Mouse (Mus musculus) E14TG2a.4 (cell line): ENCODE measurements at regions not wholly inside any gene's neighbourhood (a gene's known extent, or its start where the extent isn't known, plus 50 kb on each side); places are given as distances from the start of the nearest gene placed in this dataset.

Source experiments
- H3K27me3 ChIP-seq: 2 replicates; pipeline ENCODE4 v1.6.1; 2014; ENCODE audit warnings: low read length, control low read depth; ENCODE audit not compliant: insufficient read depth
- H3K36me3 ChIP-seq: 2 replicates; pipeline ENCODE4 v1.6.1; 2014; ENCODE audit warnings: low read length, control low read depth; ENCODE audit not compliant: insufficient read depth
- H3K4me1 ChIP-seq: replicated peaks from 2 replicates; pipeline ENCODE4 v1.6.1; 2014; ENCODE audit warnings: low read depth, low read length, control low read depth
- H3K4me3 ChIP-seq: replicated peaks from 2 replicates; pipeline ENCODE4 v1.5.1; 2014; ENCODE audit warnings: mild to moderate bottlenecking, low read length
- H3K9me3 ChIP-seq: 2 replicates; pipeline ENCODE4 v1.6.1; 2014; ENCODE audit warnings: low read length, control low read depth
- CTCF ChIP-seq: conservative IDR thresholded peaks from 2 replicates; pipeline ENCODE4 v1.5.1; 2014; ENCODE audit warnings: low read length
- NANOG ChIP-seq: IDR thresholded peaks from 2 replicates; pipeline ENCODE4 v1.6.1; 2014; ENCODE audit warnings: borderline replicate concordance, low read length, mixed read lengths
- POU5F1 ChIP-seq: IDR thresholded peaks from 2 replicates; pipeline ENCODE4 v1.6.1; 2014; ENCODE audit warnings: low read length, borderline replicate concordance

DNA sequence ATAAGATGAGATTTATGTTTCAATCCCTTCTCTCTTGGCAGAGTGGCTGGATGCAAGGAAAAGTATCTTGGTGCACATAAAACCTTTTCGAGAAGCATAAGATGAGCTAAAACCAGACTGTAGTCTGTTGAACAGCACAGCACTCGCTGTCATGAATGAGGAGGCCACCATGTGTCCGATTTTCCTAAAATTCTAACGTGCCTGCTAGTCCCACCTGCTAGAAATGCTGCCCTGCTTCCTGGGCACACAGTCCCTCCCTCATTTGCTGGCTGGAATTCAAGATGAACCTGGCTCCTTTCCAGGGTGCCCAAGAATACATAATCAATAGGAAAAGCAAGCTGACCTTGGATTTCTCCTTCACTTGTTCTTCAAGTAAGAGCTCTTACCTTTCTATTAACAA, 501.4 kb upstream of the Map3k7 start:
- no peaks in the 10 kb centered on the region for H3K27me3 ChIP-seq
- no peaks in the 10 kb centered on the region for H3K9me3 ChIP-seq
- no peaks in the 10 kb centered on the region for H3K4me1 ChIP-seq
- TF ChIP-seq POU5F1 (no peak), NANOG (no peak), CTCF (no peak)
- no peak overlapping the region for H3K4me3 ChIP-seq
- no peaks in the 10 kb centered on the region for H3K36me3 ChIP-seq

DNA sequence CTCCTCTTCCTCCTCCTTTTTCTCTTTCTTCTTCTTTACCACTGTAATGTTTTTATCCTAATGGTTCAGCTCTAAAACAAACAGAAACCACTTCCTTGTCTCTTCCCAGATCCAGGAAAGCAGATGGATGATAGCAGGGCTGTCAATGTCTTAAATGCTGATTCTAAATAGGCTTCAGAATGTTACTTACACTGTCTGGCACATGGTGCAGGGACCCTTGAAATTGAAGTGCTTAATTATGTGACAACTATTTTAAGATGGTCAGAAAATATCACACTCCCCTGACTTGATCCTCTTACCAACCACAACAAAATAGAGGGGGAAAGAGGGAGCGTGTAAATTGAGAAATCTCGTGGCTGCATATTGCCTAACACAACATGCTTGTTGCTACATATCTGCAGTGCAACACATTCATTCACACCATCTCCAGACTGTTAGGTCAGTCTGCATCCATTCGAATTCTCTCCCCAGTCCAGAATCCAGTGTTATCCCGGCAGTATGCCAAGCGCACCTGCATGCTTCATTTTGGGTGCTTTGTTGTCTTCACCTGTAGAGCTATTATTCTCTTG, 500.7 kb upstream of the Map3k7 start:
- no peaks in the 10 kb centered on the region for H3K9me3 ChIP-seq
- TF ChIP-seq CTCF (no peak), NANOG (no peak), POU5F1 (no peak)
- no peaks in the 10 kb centered on the region for H3K4me1 ChIP-seq
- no peaks in the 10 kb centered on the region for H3K36me3 ChIP-seq
- H3K4me3 ChIP-seq, result no peak overlapping the region
- H3K27me3 ChIP-seq, result no peaks in the 10 kb centered on the region

DNA sequence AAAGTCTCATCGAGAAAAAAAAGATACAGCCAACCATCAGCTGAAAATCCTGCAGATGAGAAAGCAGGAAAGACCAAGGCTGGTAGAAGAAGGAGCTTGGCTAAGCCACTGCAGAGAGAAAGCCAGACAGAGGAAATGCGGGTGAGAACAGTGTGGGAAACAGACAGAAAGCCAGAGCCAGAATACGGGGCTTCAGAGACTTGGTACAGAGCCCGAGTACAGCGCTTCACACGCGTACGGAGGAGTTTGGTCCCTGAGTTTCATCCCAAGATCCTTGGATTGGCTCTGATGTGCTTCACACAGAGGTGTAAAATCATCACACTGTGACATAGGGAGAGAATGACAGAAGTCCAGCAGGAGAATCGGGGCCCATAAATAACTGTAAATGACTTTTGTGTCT, 495.6 kb upstream of the Map3k7 start:
- TF ChIP-seq NANOG, result no peak
- no peak for TF ChIP-seq CTCF
- no peak for TF ChIP-seq POU5F1
- H3K4me3 ChIP-seq, result no peak overlapping the region
- H3K36me3 ChIP-seq, result no peaks in the 10 kb centered on the region
- H3K4me1 ChIP-seq, result no peaks in the 10 kb centered on the region
- no peaks in the 10 kb centered on the region for H3K9me3 ChIP-seq
- H3K27me3 ChIP-seq, result no peaks in the 10 kb centered on the region

DNA sequence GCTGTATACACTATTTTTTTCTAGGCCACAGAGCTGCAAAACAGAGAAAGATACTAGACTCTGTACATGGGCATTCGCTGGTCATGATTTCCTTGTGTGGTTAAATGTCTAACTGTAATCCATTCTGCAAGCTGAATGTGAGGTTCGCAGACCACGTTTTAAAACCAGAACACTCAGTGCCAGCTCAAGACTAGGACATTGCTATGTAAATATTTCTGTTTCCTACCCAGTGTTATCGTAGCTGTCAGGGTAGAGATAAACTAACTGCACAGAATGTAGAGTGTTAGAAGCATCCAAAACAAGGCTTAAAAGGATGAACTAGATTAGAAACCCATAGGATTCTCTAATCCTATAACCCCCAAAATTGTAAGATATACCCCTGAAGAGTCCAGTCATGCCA, 494.1 kb upstream of the Map3k7 start:
- H3K9me3 ChIP-seq, result no peaks in the 10 kb centered on the region
- no peaks in the 10 kb centered on the region for H3K27me3 ChIP-seq
- no peaks in the 10 kb centered on the region for H3K4me1 ChIP-seq
- H3K4me3 ChIP-seq, result no peak overlapping the region
- H3K36me3 ChIP-seq, result no peaks in the 10 kb centered on the region
- no peak for TF ChIP-seq POU5F1
- TF ChIP-seq NANOG, result no peak
- TF ChIP-seq CTCF, result no peak

DNA sequence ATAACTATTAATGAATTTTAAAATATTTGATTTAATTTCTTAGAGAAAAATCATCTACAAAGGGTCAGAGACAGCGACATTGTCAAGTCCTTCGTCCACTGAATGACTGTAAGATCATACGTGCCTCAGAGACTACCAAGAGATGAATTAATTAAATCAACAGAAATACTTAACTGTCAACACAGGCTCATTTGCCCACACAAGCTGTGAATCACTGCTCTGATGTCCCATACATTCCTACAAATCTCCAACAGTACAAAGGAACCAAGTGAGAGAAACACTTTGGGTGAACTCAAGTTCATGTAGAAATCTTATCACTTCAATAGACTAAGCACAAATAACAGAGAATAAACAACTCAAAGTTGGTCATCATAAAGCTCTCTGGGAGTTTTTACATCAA, 471.4 kb upstream of the Map3k7 start:
- Histone ChIP-seq H3K36me3 (no peaks in the 10 kb centered on the region), H3K9me3 (no peaks in the 10 kb centered on the region)

DNA sequence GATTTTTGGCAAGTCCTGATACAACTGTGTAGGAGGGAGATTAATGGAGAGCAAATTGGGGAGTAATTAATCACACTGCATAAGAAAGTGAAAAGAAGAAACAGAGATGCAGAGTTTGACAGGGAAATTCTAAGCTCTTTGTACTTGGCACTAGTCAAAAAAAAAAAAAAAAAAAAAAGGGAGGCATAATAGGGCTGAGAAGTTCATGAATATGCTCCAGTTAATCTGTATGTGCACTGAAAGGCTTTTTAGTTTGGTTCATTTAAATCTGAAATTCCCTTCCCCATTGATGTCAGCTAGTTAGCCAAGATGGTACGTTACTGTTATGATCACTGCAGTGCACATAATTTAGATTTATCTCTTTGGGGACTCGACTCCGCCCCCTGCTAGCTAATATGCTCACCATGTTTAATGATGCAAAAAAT, 470.8 kb upstream of the Map3k7 start:
- Histone ChIP-seq H3K4me1 (no peaks in the 10 kb centered on the region), H3K4me3 (no peak overlapping the region), H3K36me3 (no peaks in the 10 kb centered on the region), H3K9me3 (no peaks in the 10 kb centered on the region), H3K27me3 (no peaks in the 10 kb centered on the region)
- TF ChIP-seq NANOG, result no peak
- TF ChIP-seq CTCF, result no peak
- no peak for TF ChIP-seq POU5F1

More for the DNA sequence above, 471.4 kb upstream of the Map3k7 start:
- no peaks in the 10 kb centered on the region for H3K4me1 ChIP-seq
- no peak overlapping the region for H3K4me3 ChIP-seq
- H3K27me3 ChIP-seq, result no peaks in the 10 kb centered on the region
- TF ChIP-seq NANOG (no peak), CTCF (no peak), POU5F1 (no peak)

DNA sequence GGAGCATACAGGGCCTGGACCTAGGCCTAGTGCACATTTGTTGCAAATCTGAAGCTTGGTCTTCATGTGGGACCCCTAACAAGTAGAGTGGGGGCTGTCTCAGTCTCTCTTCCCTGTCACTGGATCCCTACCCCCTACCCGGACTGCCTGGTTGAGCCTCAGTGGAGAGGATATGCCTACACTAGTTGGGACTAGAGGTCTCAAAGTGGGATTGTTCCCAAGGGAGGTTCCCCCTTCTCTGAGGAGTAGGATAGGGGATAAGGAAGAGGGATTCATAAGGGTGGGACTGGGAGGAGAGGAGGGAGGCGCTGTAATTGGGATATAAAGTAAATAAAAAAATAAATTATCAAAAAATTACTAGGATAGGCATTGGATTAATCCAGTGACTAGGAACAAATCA, 464.0 kb upstream of the Map3k7 start:
- Histone ChIP-seq H3K4me1 (no peaks in the 10 kb centered on the region), H3K4me3 (no peak overlapping the region), H3K27me3 (no peaks in the 10 kb centered on the region), H3K9me3 (no peaks in the 10 kb centered on the region), H3K36me3 (no peaks in the 10 kb centered on the region)
- TF ChIP-seq CTCF, result no peak
- TF ChIP-seq POU5F1, result no peak
- no peak for TF ChIP-seq NANOG

DNA sequence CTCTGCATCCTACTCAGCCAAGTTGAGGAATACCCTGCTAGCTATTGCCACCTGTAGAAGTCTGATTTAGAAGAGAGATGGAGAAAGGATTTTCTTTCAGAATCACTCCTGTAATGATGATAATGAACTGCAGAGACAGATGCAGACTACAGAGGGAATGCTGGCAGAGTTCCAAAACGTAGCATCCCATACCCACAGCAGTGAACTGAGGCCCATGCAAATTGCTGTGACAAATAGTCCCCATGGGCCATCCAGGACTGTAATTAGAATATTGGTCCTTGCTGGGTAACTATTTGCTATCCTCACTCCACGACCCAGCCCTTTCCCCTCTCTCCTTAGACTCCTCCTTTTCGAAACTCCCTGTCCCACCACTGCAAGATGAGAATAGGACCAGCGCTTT, 463.5 kb upstream of the Map3k7 start:
- Histone ChIP-seq H3K4me1 (no peaks in the 10 kb centered on the region), H3K4me3 (no peak overlapping the region), H3K36me3 (no peaks in the 10 kb centered on the region), H3K9me3 (no peaks in the 10 kb centered on the region), H3K27me3 (no peaks in the 10 kb centered on the region)
- TF ChIP-seq CTCF (no peak), POU5F1 (no peak), NANOG (no peak)

DNA sequence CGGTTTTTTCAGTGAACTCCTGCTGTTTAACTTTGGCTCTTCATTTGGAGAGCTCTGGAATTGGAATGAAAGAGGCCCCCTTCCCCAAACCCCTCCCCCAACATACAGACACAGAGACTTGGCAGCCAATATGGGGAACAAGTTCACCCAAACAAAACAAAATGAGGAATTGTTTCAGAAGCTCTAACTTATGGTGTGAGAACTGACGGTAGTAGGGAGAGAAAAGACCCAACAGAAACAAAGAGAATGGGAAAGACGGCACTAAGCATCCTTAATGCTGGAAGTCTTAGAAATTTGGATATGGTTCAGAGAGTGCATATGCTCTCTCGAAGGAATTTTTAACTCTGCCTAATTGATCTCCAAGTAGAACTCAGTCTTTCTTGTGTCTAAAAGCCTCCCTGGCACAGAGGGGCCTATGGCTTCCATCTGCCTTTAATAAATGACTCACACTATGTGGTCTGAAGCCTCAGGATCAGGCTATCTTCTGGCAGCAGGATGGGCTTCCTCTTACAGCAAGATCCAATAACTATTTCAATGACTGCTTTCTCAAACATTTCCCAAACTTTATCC, 438.2 kb upstream of the Map3k7 start:
- no peaks in the 10 kb centered on the region for H3K36me3 ChIP-seq
- H3K4me3 ChIP-seq, result no peak overlapping the region
- peaks cover 10% of the 10 kb centered on the region; the same call in 1 of the 2 replicates for H3K9me3 ChIP-seq
- no peaks in the 10 kb centered on the region for H3K27me3 ChIP-seq
- TF ChIP-seq NANOG, result no peak
- no peak for TF ChIP-seq POU5F1
- no peak for TF ChIP-seq CTCF
- no peaks in the 10 kb centered on the region for H3K4me1 ChIP-seq
